ENCODE assay signal across 8 mouse cellular contexts in genomic region chr2:90917999-90918698, GRCm38 (mm10). TPM values are rescaled to one million over a fixed set of nuclear protein-coding genes. Genes with fewer than 3 reads are reported as not detected.
A peak's percentile ranks its signal among the peaks of the same experiment; 100 is the strongest.
DNase-seq lines count a peak whose midpoint lies in the region.

No protein-coding gene starts in this region.

- peaks cover 29% of the 10 kb centered on the region for H3K36me3 ChIP-seq in forebrain, embryonic 10.5 days (replicated peaks)

- H3K27ac ChIP-seq in forebrain, embryonic 10.5 days = peak overlapping the region; percentile 97

- peak; percentile 30 for DNase-seq in A20 (ENCODE audit: low read depth, low spot score)
- DNase-seq in ES-CJ7 (ENCODE audit: low read depth, low spot score) = peak; percentile 57
- DNase-seq in forebrain, embryonic 10.5 days (ENCODE audit: extremely low spot score, low spot score) = no peak
- peak; percentile 80 to 86 for DNase-seq in kidney, adult 8-10 months
- DNase-seq in lung, postnatal 36 days = peak; percentile 15
- no peak for DNase-seq in right cerebral cortex, postnatal 10 days (ENCODE audit: low spot score in 2 of 2)
- DNase-seq in layer of hippocampus, adult 9-10 months (ENCODE audit: low spot score) = no peak
- no peak for DNase-seq in right cerebral cortex, adult 2 months (ENCODE audit: low spot score in 2 of 2)

- peaks cover 3% of the 10 kb centered on the region; the same call in 1 of the 2 replicates for H3K27me3 ChIP-seq in forebrain, embryonic 10.5 days (ENCODE audit: poor library complexity, severe bottlenecking)

- peaks cover 34% of the 10 kb centered on the region for H3K4me1 ChIP-seq in forebrain, embryonic 10.5 days

- WGBS in forebrain, embryonic 10.5 days = 11% methylated on average over 16 of the region's 16 CpGs

- peak overlapping the region; percentile 79 for H3K4me3 ChIP-seq in forebrain, embryonic 10.5 days

- no peaks in the 10 kb centered on the region for H3K9me3 ChIP-seq in forebrain, embryonic 10.5 days

RNA-seq across cellular contexts. Expression of gene Ndufs3, which starts 13.5 kb away (rescaled TPM):
- polyA plus RNA-seq in forebrain, embryonic 10.5 days (2016; fragmentation: Nextera tagmentation; extraction: Ambion mirVana) = 201 and 203 TPM in 2 replicates

RNA-seq across cellular contexts. Expression of gene Kbtbd4, which starts 13.6 kb away (rescaled TPM):
- 59.1 and 61.4 TPM in 2 replicates for polyA plus RNA-seq in forebrain, embryonic 10.5 days (2016; fragmentation: Nextera tagmentation; extraction: Ambion mirVana)

RNA-seq across cellular contexts. Expression of gene Celf1, which starts 22.0 kb away (rescaled TPM):
- polyA plus RNA-seq in forebrain, embryonic 10.5 days (2016; fragmentation: Nextera tagmentation; extraction: Ambion mirVana) = 156 and 161 TPM in 2 replicates

RNA-seq across cellular contexts. Expression of gene C1qtnf4, which starts 32.5 kb away (rescaled TPM):
- polyA plus RNA-seq in forebrain, embryonic 10.5 days (2016; fragmentation: Nextera tagmentation; extraction: Ambion mirVana) = 3.1 and 3.4 TPM in 2 replicates

Comparison
In these comparisons a context has a peak if more than half of its experiments do, and no peak if none do; other contexts are left out.
1. DNase-seq: peak in A20 (single experiment), ES-CJ7 (single experiment), kidney, adult 8-10 months (2 of 2) and lung, postnatal 36 days (single experiment); none in forebrain, embryonic 10.5 days (single experiment), right cerebral cortex, postnatal 10 days (0 of 2), layer of hippocampus, adult 9-10 months (single experiment) and right cerebral cortex, adult 2 months (0 of 2).